Mouse (Mus musculus) cortical plate, adult 2 months (tissue): ENCODE results near the gene Kdm1b.

ENCODE experiments used
- CTCF ChIP-seq: fragments of 200-500 bp; IDR thresholded peaks from 2 replicates; pipeline ENCODE4 v1.5.1; 2011; ENCODE audit warnings: mild to moderate bottlenecking, control low read depth, low read length; ENCODE audit not compliant: insufficient read depth; ENCODE audit errors: extremely low read depth
- POLR2A ChIP-seq: fragments of 200-500 bp; IDR thresholded peaks from 2 replicates; pipeline ENCODE4 v1.6.1; 2011; ENCODE audit warnings: mild to moderate bottlenecking, low read length, control low read depth; ENCODE audit not compliant: insufficient read depth; ENCODE audit errors: extremely low read depth

DNA sequence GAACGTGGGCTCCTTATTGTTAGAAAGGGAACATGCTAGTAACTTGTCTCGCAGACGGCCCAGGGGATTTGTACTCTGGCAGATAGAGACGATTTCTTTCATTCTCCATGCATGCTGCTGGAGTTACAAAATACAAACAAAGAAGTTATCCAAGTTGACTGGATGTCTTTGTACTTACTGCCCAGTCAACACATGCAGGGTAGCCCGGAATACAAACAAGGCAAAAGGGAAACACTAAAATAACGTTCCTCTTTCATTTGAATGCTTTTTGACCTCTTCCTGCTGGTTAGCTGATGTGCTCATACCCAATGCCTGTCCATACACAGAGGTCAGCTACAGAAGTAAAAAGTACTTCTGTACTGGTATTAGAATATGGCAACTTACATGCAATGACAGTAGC is 5.4 kb upstream of the Kdm1b start:
- TF ChIP-seq CTCF (no peak), POLR2A (no peak)
